8 mouse cellular contexts compared by ENCODE assay signal in the genomic region with DNA sequence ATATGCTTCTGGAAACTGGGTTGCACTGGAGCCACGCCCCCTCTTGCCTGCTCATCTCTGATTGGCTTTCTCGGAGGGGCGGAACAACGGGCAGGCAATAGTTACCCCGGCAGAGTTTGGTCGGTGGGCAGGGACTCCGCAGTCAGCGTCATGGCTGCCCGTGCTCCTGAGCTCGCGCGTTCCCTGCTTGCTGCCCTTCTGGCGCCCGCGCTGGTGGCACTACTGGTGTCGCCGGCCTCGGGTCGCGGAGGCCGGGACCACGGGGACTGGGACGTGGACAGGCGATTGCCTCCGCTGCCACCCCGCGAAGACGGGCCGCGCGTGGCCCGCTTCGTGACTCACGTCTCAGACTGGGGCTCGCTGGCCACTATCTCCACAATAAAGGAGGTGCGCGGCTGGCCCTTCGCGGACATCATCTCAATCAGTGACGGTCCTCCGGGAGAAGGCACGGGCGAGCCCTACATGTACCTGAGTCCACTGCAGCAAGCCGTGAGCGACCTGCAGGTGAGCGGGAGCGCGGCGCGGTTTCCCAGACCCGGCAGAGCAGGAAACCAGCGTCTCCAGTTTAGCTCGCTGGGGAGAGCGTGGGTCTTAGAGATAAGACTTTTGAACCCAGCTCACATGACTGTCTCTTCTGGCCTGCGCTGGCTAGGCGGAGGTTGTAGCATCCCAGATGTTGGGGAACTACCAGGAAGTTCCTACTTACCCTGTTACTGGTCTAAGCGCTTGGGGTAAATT. TPM values are rescaled to one million over a fixed set of nuclear protein-coding genes. Genes with fewer than 3 reads are reported as not detected.
A peak's percentile ranks its signal among the peaks of the same experiment; 100 is the strongest.
DNase-seq lines count a peak whose midpoint lies in the region; ATAC-seq and TF ChIP-seq lines count a peak whose summit lies in the region.

A gene (plus strand): TSS at position 112 of the 738 bp plus-strand sequence.

- H3K36me3 ChIP-seq in heart, embryonic 11.5 days (ENCODE audit: control insufficient read depth, insufficient read depth, low read length): no peaks in the 10 kb centered on the region
- no peaks in the 10 kb centered on the region for H3K36me3 ChIP-seq in kidney, postnatal 0 days (ENCODE audit: insufficient read depth, low read length)
- H3K36me3 ChIP-seq in liver, embryonic 11.5 days (ENCODE audit: control insufficient read depth, insufficient read depth, low read length): no peaks in the 10 kb centered on the region
- H3K36me3 ChIP-seq in stomach, embryonic 14.5 days (ENCODE audit: control insufficient read depth, insufficient read depth, low read length): no peaks in the 10 kb centered on the region

- H3K4me3 ChIP-seq in heart, embryonic 11.5 days (ENCODE audit: low read depth, low read length): peak within 1 kb of the TSS; percentile 84
- peak within 1 kb of the TSS; percentile 83 for H3K4me3 ChIP-seq in kidney, postnatal 0 days (replicated peaks; ENCODE audit: low read depth, low read length)
- H3K4me3 ChIP-seq in liver, embryonic 11.5 days (ENCODE audit: low read depth, low read length): peak within 1 kb of the TSS; percentile 83
- peak within 1 kb of the TSS; percentile 84 for H3K4me3 ChIP-seq in stomach, embryonic 14.5 days (ENCODE audit: low read depth, low read length)

- no peaks in the 10 kb centered on the region for H3K9me3 ChIP-seq in heart, embryonic 11.5 days (replicated peaks; ENCODE audit: control insufficient read depth, low read length)
- no peaks in the 10 kb centered on the region for H3K9me3 ChIP-seq in kidney, postnatal 0 days (replicated peaks; ENCODE audit: low read length)
- H3K9me3 ChIP-seq in liver, embryonic 11.5 days (ENCODE audit: control insufficient read depth, low read length): no peaks in the 10 kb centered on the region
- H3K9me3 ChIP-seq in stomach, embryonic 14.5 days (ENCODE audit: control insufficient read depth, low read depth, low read length): no peaks in the 10 kb centered on the region

- TF ChIP-seq CTCF in kidney, postnatal 0 days (IDR thresholded peaks at IDR 0.05; ENCODE audit: low read depth): no peak

- no peaks in the 10 kb centered on the region for H3K27me3 ChIP-seq in heart, embryonic 11.5 days (ENCODE audit: control insufficient read depth, insufficient read depth, low read length)
- H3K27me3 ChIP-seq in kidney, postnatal 0 days (ENCODE audit: insufficient read depth, low read length): no peaks in the 10 kb centered on the region
- no peaks in the 10 kb centered on the region for H3K27me3 ChIP-seq in liver, embryonic 11.5 days (replicated peaks; ENCODE audit: control insufficient read depth, insufficient read depth, low read length)
- H3K27me3 ChIP-seq in stomach, embryonic 14.5 days (ENCODE audit: control insufficient read depth, insufficient read depth, low read length): no peaks in the 10 kb centered on the region

- DNase-seq in B cell, adult 2 months: peak; percentile 91 to 93
- DNase-seq in brain, adult 2 months (ENCODE audit: low read depth, low spot score): peak; percentile 97
- DNase-seq in kidney, postnatal 0 days (ENCODE audit: low spot score): peak; percentile 99
- peak; percentile 90 for DNase-seq in liver, embryonic 11.5 days (ENCODE audit: low spot score)
- DNase-seq in naive thymus-derived CD4-positive, alpha-beta T cell, adult 2 months (ENCODE audit: low read depth): peak; percentile 96

- H3K27ac ChIP-seq in heart, embryonic 11.5 days (ENCODE audit: low read depth, low read length): peak within 1 kb of the TSS; percentile 62
- peak within 1 kb of the TSS; percentile 74 for H3K27ac ChIP-seq in kidney, postnatal 0 days
- peak within 1 kb of the TSS; percentile 90 for H3K27ac ChIP-seq in liver, embryonic 11.5 days (ENCODE audit: low read depth, low read length)
- no peak within 1 kb of the TSS for H3K27ac ChIP-seq in stomach, embryonic 14.5 days (ENCODE audit: low read length)

- under 1% methylated on average over 57 of the region's 57 CpGs for WGBS in heart, embryonic 11.5 days (ENCODE audit: insufficient replicate concordance)
- under 1% methylated on average over 57 of the region's 57 CpGs for WGBS in kidney, postnatal 0 days
- under 1% methylated on average over 57 of the region's 57 CpGs for WGBS in liver, embryonic 11.5 days
- under 1% methylated on average over 57 of the region's 57 CpGs for whole genome bisulfite sequencing in stomach, embryonic 14.5 days

- peak within 1 kb of the TSS; percentile 84 for H3K9ac ChIP-seq in heart, embryonic 11.5 days (ENCODE audit: low read depth, low read length)
- peak within 1 kb of the TSS; percentile 72 for H3K9ac ChIP-seq in kidney, postnatal 0 days (ENCODE audit: low read depth, low read length)
- peak within 1 kb of the TSS; percentile 91 for H3K9ac ChIP-seq in liver, embryonic 11.5 days (ENCODE audit: low read depth, low read length)
- H3K9ac ChIP-seq in stomach, embryonic 14.5 days (replicated peaks; ENCODE audit: low read depth, low read length): peak within 1 kb of the TSS; percentile 40

- H3K4me1 ChIP-seq in heart, embryonic 11.5 days (ENCODE audit: control insufficient read depth, insufficient read depth, low read length): peaks cover 16% of the 10 kb centered on the region
- peaks cover 8% of the 10 kb centered on the region; the same call in 1 of the 2 replicates for H3K4me1 ChIP-seq in kidney, postnatal 0 days (replicated peaks; ENCODE audit: insufficient read depth, low read length)
- H3K4me1 ChIP-seq in liver, embryonic 11.5 days (replicated peaks; ENCODE audit: control insufficient read depth, insufficient read depth, low read length): peaks cover 30% of the 10 kb centered on the region
- peaks cover 8% of the 10 kb centered on the region; the same call in 1 of the 2 replicates for H3K4me1 ChIP-seq in stomach, embryonic 14.5 days (ENCODE audit: control insufficient read depth, insufficient read depth, low read length)

- ATAC-seq in erythroblast, adult 5-6 weeks (replicated peaks; ENCODE audit: low FRiP score, poor library complexity, severe bottlenecking): peak; percentile 80
- peak; percentile 95 for ATAC-seq in heart, embryonic 11.5 days (replicated peaks; ENCODE audit: insufficient number of reproducible peaks, low FRiP score, low TSS enrichment)
- ATAC-seq in kidney, postnatal 0 days (replicated peaks; ENCODE audit: low FRiP score, low read depth): peak; percentile 96
- ATAC-seq in liver, embryonic 11.5 days (replicated peaks; ENCODE audit: low FRiP score): peak; percentile 92
- ATAC-seq in stomach, embryonic 14.5 days (ENCODE audit: insufficient number of reproducible peaks, insufficient read depth, low FRiP score, low read depth): peak; percentile 96

- H3K4me2 ChIP-seq in heart, embryonic 11.5 days: peak within 1 kb of the TSS; percentile 92
- H3K4me2 ChIP-seq in kidney, postnatal 0 days (ENCODE audit: low read length): peak within 1 kb of the TSS; percentile 80
- peak within 1 kb of the TSS; percentile 95 for H3K4me2 ChIP-seq in liver, embryonic 11.5 days
- peak within 1 kb of the TSS; percentile 92 for H3K4me2 ChIP-seq in stomach, embryonic 14.5 days (replicated peaks; ENCODE audit: low read depth, low read length)

RNA-seq across cellular contexts. Expression of the gene that starts here (rescaled TPM):
- 921 and 924 TPM in 2 replicates for total RNA-seq in erythroblast, adult 5-6 weeks (2015; ENCODE audit: low replicate concordance)
- total RNA-seq in erythroblast, adult 5-6 weeks (2017; ENCODE audit: low replicate concordance): 849 and 890 TPM in 2 replicates
- 108 and 109 TPM in 2 replicates for polyA plus RNA-seq in heart, embryonic 11.5 days (2014; fragmentation: Nextera tagmentation; extraction: Ambion mirVana)
- polyA plus RNA-seq in kidney, postnatal 0 days (2015; fragmentation: Nextera tagmentation; extraction: Ambion mirVana): 89.9 and 90.2 TPM in 2 replicates
- 237 and 244 TPM in 2 replicates for polyA plus RNA-seq in liver, embryonic 11.5 days (2014; fragmentation: Nextera tagmentation; extraction: Ambion mirVana)
- 62.0 and 63.4 TPM in 2 replicates for polyA plus RNA-seq in stomach, embryonic 14.5 days (2014; fragmentation: Nextera tagmentation; extraction: Ambion mirVana)

Comparison
In these comparisons a context has a peak if more than half of its experiments do, and no peak if none do; other contexts are left out.
1. H3K9ac ChIP-seq: peak in every context shown above with its lines; median percentile 91 in liver, embryonic 11.5 days; 84 in heart, embryonic 11.5 days; 72 in kidney, postnatal 0 days; 40 in stomach, embryonic 14.5 days.